Mouse (Mus musculus) gastrocnemius, postnatal 14 days (tissue): ENCODE results near the gene Adar. TPM values are rescaled to one million over a fixed set of nuclear protein-coding genes. Genes with fewer than 3 reads are reported as not detected.

Experiments used
- DNase-seq: peaks from one replicate; pipeline ENCODE4 v3.0.0; 2021; ENCODE audit warnings: mixed read lengths
- intact Hi-C: fragments of 180-260 bp; cut with DNase I; formaldehyde crosslinking; loops from one replicate; pipeline ENCODE4 v1.15.1; 2025; ENCODE audit warnings: low total_unique reads
- long read RNA-seq, 2 experiments: library from polyadenylated mRNA; stranded (forward); transcript quantifications; one replicate each; pipeline ENCODE4 v2.0.0; 2021
- total RNA-seq, 2 experiments: library from RNA; stranded (reverse); gene quantifications; 2 replicates each; pipeline ENCODE4 v1.2.3; 2021

Gene Adar
- total RNA-seq, result 1 to 10 TPM; 4.2 to 4.4 TPM
- long read RNA-seq, experiment 1, result 0 reads
- long read RNA-seq, experiment 2, partial matches to known transcripts, result 0 of 1 reads
- long read RNA-seq, experiment 2, other reads (novel, unspliced or antisense), result 0 of 1 reads

DNA sequence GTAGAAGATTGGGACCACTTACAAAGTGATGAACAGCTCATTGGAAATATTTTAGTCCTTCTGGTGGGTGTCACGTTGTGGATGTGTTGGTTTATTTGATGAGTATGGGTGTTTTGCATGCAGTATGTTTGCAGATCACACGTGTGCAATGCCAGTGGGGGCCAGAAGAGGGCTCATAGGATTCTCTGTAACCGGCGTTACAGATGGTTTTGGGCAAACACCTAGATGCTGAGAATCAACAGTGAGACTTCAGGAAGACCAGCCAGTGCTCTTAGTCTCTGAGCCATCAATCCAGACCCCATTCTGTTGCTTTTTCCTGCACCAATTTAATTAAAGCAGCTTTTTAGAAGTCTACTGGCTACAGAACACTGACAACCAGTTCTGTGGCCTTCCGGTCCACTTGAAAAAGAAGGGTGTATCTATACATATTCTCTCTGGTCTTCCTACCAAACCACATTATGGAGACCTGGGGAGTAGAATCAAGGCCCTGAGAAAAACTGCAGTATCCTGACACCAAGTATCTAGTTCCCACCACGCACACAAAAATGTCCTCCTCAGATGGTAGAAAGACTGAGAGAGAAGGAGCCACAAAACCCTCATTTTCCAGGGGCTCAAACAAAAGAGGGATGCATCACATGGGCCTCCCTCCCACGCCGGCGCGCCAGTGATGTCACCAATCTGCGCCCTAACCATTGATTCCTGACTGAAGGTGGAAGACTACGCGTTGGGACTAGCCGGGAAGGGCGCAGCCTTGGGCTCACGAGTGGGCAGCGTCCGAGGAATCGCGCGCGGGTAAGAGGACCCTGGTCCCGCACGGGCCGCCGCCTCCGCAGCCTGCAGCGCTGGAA lies at the start of gene Adar:
TSS of gene Adar (plus strand) at position 664 of the 848 bp plus-strand sequence.
- peak; percentile 69 for DNase-seq
- intact Hi-C loops, result loop anchor here (10.0 kb wide), 2 partner anchors 50 to 140 kb away; partner anchors contain the start of gene Chrnb2

DNA sequence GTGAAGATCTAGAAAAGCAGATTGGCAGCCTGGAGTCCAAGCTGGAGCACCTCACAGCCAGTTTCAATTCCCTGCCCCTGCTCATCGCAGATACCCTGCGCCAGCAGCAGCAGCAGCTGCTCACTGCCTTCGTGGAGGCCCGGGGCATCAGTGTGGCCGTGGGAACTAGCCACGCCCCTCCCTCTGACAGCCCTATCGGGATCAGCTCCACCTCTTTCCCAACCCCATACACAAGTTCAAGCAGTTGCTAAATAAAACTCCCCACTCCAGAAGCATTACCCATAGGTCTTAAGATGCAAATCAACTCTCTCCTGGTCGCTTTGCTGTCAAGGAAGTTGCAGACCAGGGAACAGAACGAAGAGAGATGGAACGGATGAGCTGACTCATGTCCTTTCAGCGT lies 47.7 kb upstream of the Adar start:
- DNase-seq, result no peak
- intact Hi-C loops, result no loop called here

GRCm38 (mm10) chr3:89671334-89671733 lies 43.5 kb upstream of the Adar start:
- intact Hi-C loops, result no loop called here
- no peak for DNase-seq

- DNase-seq, result no peak
- intact Hi-C loops, result no loop called here
Measured at GRCm38 (mm10) chr3:89672573-89673317, 42.1 kb upstream of the Adar start.

- intact Hi-C loops, result no loop called here
- no peak for DNase-seq
Measured at GRCm38 (mm10) chr3:89677617-89678016, 37.2 kb upstream of the Adar start.

GRCm38 (mm10) chr3:89686031-89686430 lies 28.8 kb upstream of the Adar start:
- intact Hi-C loops, result loop anchor here (2.0 kb wide), 1 partner anchor 173 kb away; no protein-coding TSS in a partner anchor
- DNase-seq, result no peak

- peak; percentile 84 for DNase-seq
- intact Hi-C loops, result no loop called here
Measured at GRCm38 (mm10) chr3:89688694-89689581, 25.9 kb upstream of the Adar start.

- intact Hi-C loops, result no loop called here
- DNase-seq, result no peak
Measured at GRCm38 (mm10) chr3:89691776-89692175, 23.0 kb upstream of the Adar start.

DNA sequence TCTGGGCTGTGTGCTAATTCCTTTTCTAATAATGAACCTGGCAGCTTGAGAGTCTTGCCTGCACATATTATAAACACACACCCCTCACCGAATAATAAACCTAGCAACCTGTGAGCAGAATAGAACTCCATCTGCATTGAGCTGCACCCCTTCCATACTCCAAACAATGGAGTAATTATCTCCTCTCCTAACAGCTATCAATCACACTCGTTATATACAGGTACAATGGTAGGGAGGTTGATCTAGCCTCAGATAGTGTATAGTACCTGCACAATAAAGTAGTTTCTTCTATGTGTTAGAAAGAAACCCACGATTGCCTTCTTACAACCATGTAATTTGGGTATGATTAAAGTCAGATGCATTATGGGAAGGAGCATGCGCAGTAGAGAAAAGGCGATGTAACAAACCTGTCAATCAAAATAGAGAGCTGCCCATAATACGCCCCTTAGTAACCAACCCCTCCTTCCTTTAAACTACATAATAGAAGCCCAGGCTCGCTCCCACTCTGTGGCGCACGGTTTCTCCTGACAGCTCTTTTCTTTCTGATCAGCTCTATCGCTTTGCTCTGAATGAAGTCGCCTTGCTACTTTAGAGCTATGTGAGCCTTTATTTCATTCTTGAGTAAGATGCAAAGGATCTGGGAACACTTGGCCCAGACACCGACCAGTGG lies 18.5 kb upstream of the Adar start:
- intact Hi-C loops, result no loop called here
- no peak for DNase-seq

DNA sequence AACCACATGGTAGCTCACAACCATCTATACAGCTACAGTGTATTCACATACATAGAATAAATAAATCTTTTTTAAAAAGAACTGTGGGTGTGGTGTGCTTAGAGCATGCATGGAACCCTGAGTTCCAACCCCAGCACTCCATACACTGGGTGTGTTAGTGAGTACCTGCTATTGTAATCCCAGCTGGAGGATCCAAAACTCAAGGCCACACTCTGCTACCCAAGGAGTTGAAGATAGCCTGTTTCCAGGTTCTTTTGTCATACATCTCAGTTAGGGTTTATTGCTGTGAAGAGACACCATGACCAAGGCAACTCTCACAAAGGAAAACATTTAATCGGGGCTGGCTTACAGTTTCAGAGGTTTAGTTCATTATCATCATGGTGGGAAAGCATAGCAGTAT lies 15.9 kb upstream of the Adar start:
- DNase-seq, result no peak
- intact Hi-C loops, result no loop called here

DNA sequence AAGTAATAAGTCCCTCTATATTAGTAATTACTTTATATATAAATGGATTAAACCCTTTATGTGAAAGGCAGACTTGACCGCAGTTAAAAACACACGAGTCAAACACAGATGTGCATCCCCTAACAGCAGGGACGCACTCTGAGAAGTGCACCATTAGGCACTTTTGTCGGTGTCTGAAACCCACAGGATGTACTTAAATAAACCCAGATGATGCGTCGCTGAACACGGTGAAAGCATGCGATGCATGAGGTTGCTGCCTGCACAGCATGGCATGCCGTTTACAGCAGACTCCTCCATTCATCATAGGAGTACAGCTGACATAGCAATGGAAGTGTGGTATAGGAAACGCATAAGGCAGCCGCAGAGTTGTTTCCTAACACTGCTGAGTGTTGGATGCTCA lies 14.4 kb upstream of the Adar start:
- no peak for DNase-seq
- intact Hi-C loops, result no loop called here

GRCm38 (mm10) chr3:89703596-89703995 lies 11.2 kb upstream of the Adar start:
- peak; percentile 18 for DNase-seq
- intact Hi-C loops, result no loop called here

DNA sequence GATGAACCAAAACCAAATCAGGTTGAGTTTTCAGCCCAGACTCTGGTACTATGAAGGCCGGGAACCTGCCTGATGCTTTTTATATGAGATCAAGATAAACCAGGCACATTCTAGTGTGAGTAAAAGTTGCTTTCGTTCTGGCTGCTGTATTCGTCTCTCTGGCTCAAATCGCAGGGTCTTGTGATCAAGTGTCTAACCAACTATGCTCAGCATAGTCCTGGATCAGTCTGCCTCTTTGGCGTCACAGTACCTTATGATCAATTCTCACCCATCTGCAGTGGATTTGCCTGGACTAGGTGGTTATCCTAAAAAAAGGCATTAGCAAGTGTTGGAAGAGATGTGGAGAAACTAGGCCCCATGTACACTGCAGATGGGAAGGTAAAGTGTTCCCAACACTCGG lies 10.8 kb upstream of the Adar start:
- intact Hi-C loops, result no loop called here
- no peak for DNase-seq

DNA sequence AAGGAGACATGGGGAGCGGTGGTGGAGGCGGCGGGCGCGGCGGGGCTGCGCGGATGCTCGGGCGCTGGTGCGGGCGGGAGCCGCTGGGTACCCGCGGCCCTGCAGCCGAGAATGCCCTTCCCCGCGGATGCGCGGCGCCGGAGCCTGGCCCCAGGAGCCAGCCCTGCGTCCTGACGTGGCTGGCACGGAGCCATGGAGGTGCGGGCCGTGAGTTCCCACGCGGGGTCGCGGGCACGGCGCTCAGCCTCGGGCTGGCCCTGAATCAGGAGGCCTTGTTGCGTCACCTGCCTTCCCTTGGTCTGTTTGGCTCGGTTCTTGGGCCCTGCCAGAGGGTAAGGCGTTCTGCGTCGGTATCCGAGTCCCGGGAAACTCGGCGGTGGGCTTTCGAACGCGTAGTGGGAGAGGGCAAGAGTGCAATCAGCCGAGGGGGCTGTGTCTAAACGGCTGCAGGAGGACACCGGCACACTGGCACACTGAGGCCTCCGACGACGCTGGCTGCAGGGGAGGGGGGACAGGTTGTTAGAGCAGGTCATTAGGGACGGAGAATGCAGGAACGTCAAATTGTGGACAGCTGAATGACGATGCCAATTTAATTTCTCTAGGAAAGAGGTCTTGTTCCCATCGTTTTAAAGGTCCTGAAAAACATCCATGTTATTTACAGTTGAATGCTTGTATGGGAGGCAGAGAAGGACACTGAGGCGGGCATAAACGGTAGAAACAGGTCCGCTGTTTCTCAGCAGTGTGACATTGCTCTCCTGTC lies 565 bp downstream of the Adar start:
- DNase-seq, result peak; percentile 17
- intact Hi-C loops, result loop anchor here (10.0 kb wide), 2 partner anchors 49 to 139 kb away; partner anchors contain the start of gene Chrnb2

GRCm38 (mm10) chr3:89715967-89716256 lies 1.1 kb downstream of the Adar start:
- DNase-seq, result no peak
- intact Hi-C loops, result loop anchor here (10.0 kb wide), 2 partner anchors 49 to 139 kb away; partner anchors contain the start of gene Chrnb2

DNA sequence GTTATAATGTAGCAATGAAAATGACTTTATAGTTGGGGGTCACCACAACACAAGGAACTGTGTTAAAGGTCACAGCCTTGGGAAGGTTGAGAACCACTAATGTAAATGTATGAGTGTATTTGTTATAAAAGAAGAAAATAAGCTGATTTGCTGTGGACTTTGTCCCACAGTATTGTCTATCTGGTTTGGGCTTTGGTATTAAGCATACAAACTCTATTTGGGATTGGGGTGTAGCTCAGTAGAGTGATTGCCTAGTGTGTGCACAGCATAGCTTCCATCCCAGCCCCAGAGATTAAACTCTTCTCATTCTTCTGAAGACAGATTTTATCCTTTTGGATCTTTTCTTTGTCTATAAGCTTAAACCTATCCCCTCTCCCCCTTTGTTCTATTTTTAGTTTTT lies 7.2 kb downstream of the Adar start:
- DNase-seq, result no peak
- intact Hi-C loops, result no loop called here

- no peak for DNase-seq
- intact Hi-C loops, result no loop called here
Measured at GRCm38 (mm10) chr3:89723400-89724084, 8.7 kb downstream of the Adar start.

GRCm38 (mm10) chr3:89727028-89727427 lies 12.2 kb downstream of the Adar start:
- intact Hi-C loops, result no loop called here
- DNase-seq, result peak; percentile 22
